Mouse (Mus musculus) CH12.LX (cell line): Measurements from ENCODE around the gene Sema7a. TPM values are rescaled to one million over a fixed set of nuclear protein-coding genes. Genes with fewer than 3 reads are reported as not detected.

Experiments
- DNase-seq: peaks from one replicate; pipeline ENCODE4 v3.0.0-alpha.2; 2013; ENCODE audit errors: extremely low read depth
- H3K27ac ChIP-seq: 2 replicates; pipeline ENCODE4 v1.5.1; 2012; ENCODE audit warnings: low read depth, mild to moderate bottlenecking, control low read depth, moderate library complexity; ENCODE audit not compliant: insufficient read depth
- H3K27me3 ChIP-seq: replicated peaks from 2 replicates; pipeline ENCODE3; 2012; ENCODE audit warnings: inconsistent platforms
- H3K36me3 ChIP-seq, 2 experiments: replicated peaks in 1 of 2; 2 replicates each; pipeline versions ENCODE3 to v1.6.1; 2012; ENCODE audit warnings: inconsistent platforms in 1 of 2, low read length in 1 of 2, mild to moderate bottlenecking in 1 of 2, mixed read lengths in 1 of 2, moderate library complexity in 1 of 2; ENCODE audit not compliant: control insufficient read depth in 1 of 2, insufficient read depth in 1 of 2
- H3K4me1 ChIP-seq, 2 experiments: 2 replicates each; pipeline ENCODE4 v1.6.1; 2012; ENCODE audit warnings: inconsistent platforms in 1 of 2, moderate library complexity in 1 of 2; ENCODE audit not compliant: insufficient read depth in 2 of 2, control insufficient read depth in 1 of 2
- H3K4me2 ChIP-seq: 2 replicates; pipeline ENCODE4 v1.6.1; 2012; ENCODE audit warnings: low read depth, mild to moderate bottlenecking, control low read depth; ENCODE audit not compliant: poor library complexity, insufficient read depth, severe bottlenecking
- H3K4me3 ChIP-seq, 3 experiments: fragments of 150-350 bp in 1 of 3; sonication (generic) in 1 of 3; replicated peaks in 1 of 3; 2 replicates each; pipeline versions ENCODE3 to v1.5.1; 2011 to 2012; ENCODE audit warnings: low read depth in 2 of 3, low read length in 2 of 3, mild to moderate bottlenecking in 2 of 3, moderate library complexity in 2 of 3, control low read depth in 1 of 3, improper control_type of control experiment in 1 of 3, inconsistent platforms in 1 of 3, mixed read lengths in 1 of 3; ENCODE audit not compliant: poor library complexity in 1 of 3
- H3K79me2 ChIP-seq: replicated peaks from 2 replicates; pipeline ENCODE4 v1.6.1; 2012; ENCODE audit warnings: mild to moderate bottlenecking, moderate library complexity; ENCODE audit not compliant: control insufficient read depth, poor library complexity, insufficient read depth, severe bottlenecking; ENCODE audit errors: extremely low read depth
- H3K9ac ChIP-seq: 2 replicates; pipeline ENCODE4 v1.6.1; 2012; ENCODE audit warnings: low read depth, mild to moderate bottlenecking, control low read depth, moderate library complexity; ENCODE audit not compliant: insufficient read depth
- H3K9me3 ChIP-seq: replicated peaks from 2 replicates; pipeline ENCODE3; 2012; ENCODE audit warnings: low read length, inconsistent platforms, mixed read lengths
- BHLHE40 ChIP-seq: IDR thresholded peaks from 2 replicates; pipeline ENCODE4 v1.6.1; 2011; ENCODE audit warnings: mild to moderate bottlenecking, low read depth, low read length, improper control_type of control experiment
- CHD1 ChIP-seq: IDR thresholded peaks from 2 replicates; pipeline ENCODE4 v1.6.1; 2012; ENCODE audit warnings: low read depth, low read length, improper control_type of control experiment, inconsistent platforms
- CHD2 ChIP-seq: IDR thresholded peaks from 2 replicates; pipeline ENCODE4 v1.6.1; 2011; ENCODE audit warnings: low read length, improper control_type of control experiment
- CTCF ChIP-seq, 2 experiments: IDR thresholded peaks in 1 of 2; conservative IDR thresholded peaks in 1 of 2; 2 replicates each; pipeline ENCODE4 v1.5.1; 2011 to 2012; ENCODE audit warnings: low read depth in 2 of 2, low read length in 2 of 2, improper control_type of control experiment in 1 of 2, inconsistent platforms in 1 of 2, mild to moderate bottlenecking in 1 of 2, moderate library complexity in 1 of 2
- E2F4 ChIP-seq: IDR thresholded peaks from 2 replicates; pipeline ENCODE4 v1.6.1; 2011; ENCODE audit warnings: low read depth, low read length, improper control_type of control experiment; ENCODE audit not compliant: insufficient replicate concordance
- ELF1 ChIP-seq: IDR thresholded peaks from 2 replicates; pipeline ENCODE4 v1.6.1; 2014; ENCODE audit warnings: low read depth, mild to moderate bottlenecking, inconsistent platforms, low read length, improper control_type of control experiment
- EP300 ChIP-seq: IDR thresholded peaks from 2 replicates; pipeline ENCODE4 v1.6.1; 2011; ENCODE audit warnings: low read length, improper control_type of control experiment
- ETS1 ChIP-seq: conservative IDR thresholded peaks from 2 replicates; pipeline ENCODE4 v1.6.1; 2012; ENCODE audit warnings: low read depth, mild to moderate bottlenecking, inconsistent platforms, low read length, improper control_type of control experiment, moderate library complexity
- GABPA ChIP-seq: IDR thresholded peaks from 2 replicates; pipeline ENCODE4 v1.6.1; 2012; ENCODE audit warnings: low read depth, low read length, improper control_type of control experiment, inconsistent platforms; ENCODE audit not compliant: insufficient replicate concordance
- HCFC1 ChIP-seq: IDR thresholded peaks from 2 replicates; pipeline ENCODE4 v1.6.1; 2012; ENCODE audit warnings: low read depth, mild to moderate bottlenecking, inconsistent platforms, low read length, improper control_type of control experiment
- IRF4 ChIP-seq: IDR thresholded peaks from 2 replicates; pipeline ENCODE4 v1.6.1; 2014; ENCODE audit warnings: low read depth, mild to moderate bottlenecking, inconsistent platforms, low read length, improper control_type of control experiment
- JUN ChIP-seq: IDR thresholded peaks from 2 replicates; pipeline ENCODE4 v1.6.1; 2011; ENCODE audit warnings: low read depth, mild to moderate bottlenecking, low read length, improper control_type of control experiment, moderate library complexity; ENCODE audit not compliant: insufficient read depth
- JUND ChIP-seq: conservative IDR thresholded peaks from 2 replicates; pipeline ENCODE4 v1.6.1; 2011; ENCODE audit warnings: low read depth, low read length, improper control_type of control experiment
- KAT2A ChIP-seq: IDR thresholded peaks from 2 replicates; pipeline ENCODE4 v1.6.1; 2012; ENCODE audit warnings: low read length, improper control_type of control experiment, inconsistent platforms; ENCODE audit not compliant: insufficient replicate concordance
- MAFK ChIP-seq: IDR thresholded peaks from 2 replicates; pipeline ENCODE4 v1.6.1; 2011; ENCODE audit warnings: low read length, improper control_type of control experiment; ENCODE audit not compliant: insufficient replicate concordance
- MAX ChIP-seq: IDR thresholded peaks from 2 replicates; pipeline ENCODE4 v1.6.1; 2011; ENCODE audit warnings: low read length, improper control_type of control experiment
- MAZ ChIP-seq: IDR thresholded peaks from 2 replicates; pipeline ENCODE4 v1.6.1; 2012; ENCODE audit warnings: low read depth, mild to moderate bottlenecking, inconsistent platforms, low read length, improper control_type of control experiment, moderate library complexity
- MEF2A ChIP-seq: IDR thresholded peaks from 2 replicates; pipeline ENCODE4 v1.6.1; 2014; ENCODE audit warnings: low read depth, mild to moderate bottlenecking, inconsistent platforms, low read length, improper control_type of control experiment, borderline replicate concordance
- MXI1 ChIP-seq: IDR thresholded peaks from 2 replicates; pipeline ENCODE4 v1.6.1; 2011; ENCODE audit warnings: mild to moderate bottlenecking, low read depth, low read length, improper control_type of control experiment
- MYC ChIP-seq: IDR thresholded peaks from 2 replicates; pipeline ENCODE4 v1.6.1; 2011; ENCODE audit warnings: low read depth, mild to moderate bottlenecking, improper control_type of control experiment, low read length
- NELFE ChIP-seq: IDR thresholded peaks from 2 replicates; pipeline ENCODE4 v1.6.1; 2011; ENCODE audit warnings: low read depth, low read length, improper control_type of control experiment
- NRF1 ChIP-seq: IDR thresholded peaks from 2 replicates; pipeline ENCODE4 v1.6.1; 2014; ENCODE audit warnings: low read depth, mild to moderate bottlenecking, inconsistent platforms, low read length, improper control_type of control experiment, moderate library complexity
- PAX5 ChIP-seq: IDR thresholded peaks from 2 replicates; pipeline ENCODE4 v1.6.1; 2012; ENCODE audit warnings: low read length, inconsistent platforms, mixed read lengths
- POLR2A ChIP-seq: IDR thresholded peaks from 2 replicates; pipeline ENCODE4 v1.6.1; 2011; ENCODE audit warnings: low read depth, mild to moderate bottlenecking, improper control_type of control experiment, low read length
- POLR2AphosphoS2 ChIP-seq: IDR thresholded peaks from 2 replicates; pipeline ENCODE4 v1.6.1; 2011; ENCODE audit warnings: low read depth, low read length, improper control_type of control experiment
- RAD21 ChIP-seq: IDR thresholded peaks from 2 replicates; pipeline ENCODE4 v1.6.1; 2011; ENCODE audit warnings: low read depth, mild to moderate bottlenecking, low read length, improper control_type of control experiment, moderate library complexity
- RCOR1 ChIP-seq: conservative IDR thresholded peaks from 2 replicates; pipeline ENCODE4 v1.6.1; 2012; ENCODE audit warnings: low read depth, mild to moderate bottlenecking, inconsistent platforms, low read length, improper control_type of control experiment
- SIN3A ChIP-seq: IDR thresholded peaks from 2 replicates; pipeline ENCODE4 v1.6.1; 2012; ENCODE audit warnings: low read length, improper control_type of control experiment, inconsistent platforms
- SMC3 ChIP-seq: IDR thresholded peaks from 2 replicates; pipeline ENCODE4 v1.6.1; 2011; ENCODE audit warnings: low read depth, low read length, improper control_type of control experiment
- TBP ChIP-seq: conservative IDR thresholded peaks from 2 replicates; pipeline ENCODE4 v1.6.1; 2011; ENCODE audit warnings: low read depth, low read length, improper control_type of control experiment
- TCF12 ChIP-seq: IDR thresholded peaks from 2 replicates; pipeline ENCODE4 v1.6.1; 2014; ENCODE audit warnings: low read depth, mild to moderate bottlenecking, inconsistent platforms, low read length, improper control_type of control experiment
- UBTF ChIP-seq: IDR thresholded peaks from 2 replicates; pipeline ENCODE4 v1.6.1; 2012; ENCODE audit warnings: low read depth, mild to moderate bottlenecking, inconsistent platforms, low read length, improper control_type of control experiment, moderate library complexity
- USF1 ChIP-seq: IDR thresholded peaks from 2 replicates; pipeline ENCODE4 v1.6.1; 2014; ENCODE audit warnings: low read depth, mild to moderate bottlenecking, inconsistent platforms, low read length, improper control_type of control experiment
- USF2 ChIP-seq: conservative IDR thresholded peaks from 2 replicates; pipeline ENCODE4 v1.6.1; 2011; ENCODE audit warnings: low read depth, low read length, improper control_type of control experiment
- ZC3H11A ChIP-seq: IDR thresholded peaks from 2 replicates; pipeline ENCODE4 v1.6.1; 2012; ENCODE audit warnings: low read depth, mild to moderate bottlenecking, inconsistent platforms, low read length, improper control_type of control experiment
- ZKSCAN1 ChIP-seq: IDR thresholded peaks from 2 replicates; pipeline ENCODE4 v1.6.1; 2012; ENCODE audit warnings: low read depth, inconsistent platforms, low read length, improper control_type of control experiment, borderline replicate concordance
- ZMIZ1 ChIP-seq: IDR thresholded peaks from 2 replicates; pipeline ENCODE4 v1.6.1; 2012; ENCODE audit warnings: low read depth, mild to moderate bottlenecking, inconsistent platforms, low read length, improper control_type of control experiment
- ZNF384 ChIP-seq: IDR thresholded peaks from 2 replicates; pipeline ENCODE4 v1.6.1; 2012; ENCODE audit warnings: low read depth, low read length, improper control_type of control experiment, inconsistent platforms
- dilution Hi-C: fragments of 300-500 bp; cut with MboI; formaldehyde crosslinking; loops from 2 replicates; pipeline ENCODE4 v1.14.3; 2020; ENCODE audit warnings: low sequenced_read_pairs; ENCODE audit not compliant: extremely low pct_unique_long_range_greater_than_20kb, extremely low pct_ligation_motif_present
- in situ Hi-C: fragments of 300-500 bp; cut with MboI; formaldehyde crosslinking; loops from 3 replicates; pipeline ENCODE4 v1.14.3; 2019; ENCODE audit warnings: low sequenced_read_pairs, low pct_ligation_motif_present, low pct_unique_long_range_greater_than_20kb, mixed read lengths
- polyA plus RNA-seq: library from polyadenylated mRNA; unstranded; fragments of >175 nt; gene quantifications from 2 replicates; pipeline ENCODE4 v1.2.1, GENCODE M21; 2012; ENCODE audit warnings: low read depth; ENCODE audit not compliant: insufficient read length
- total RNA-seq, 2 experiments: library from RNA; depleted of rRNA; stranded (reverse); fragments of 300-350 nt in 1 of 2; fragments of >200 nt in 1 of 2; gene quantifications; 2 replicates each; pipeline ENCODE4 v1.2.3; 2012 to 2014

Sema7a gene
- total and polyA plus RNA-seq, 3 experiments, result 88.6 to 181 (median 89.4) TPM

GRCm38 (mm10) chr9:57968166-57968771, 28.4 kb downstream of the Sema7a start:
- Histone ChIP-seq H3K9me3 (no peaks in the 10 kb centered on the region), H3K27ac (peak overlapping the region; percentile 99), H3K36me3 (peaks cover 0 to 4% of the 10 kb centered on the region in 2 experiments), H3K4me1 (peaks cover 75 to 98% of the 10 kb centered on the region in 2 experiments), H3K79me2 (no peaks in the 10 kb centered on the region), H3K27me3 (no peaks in the 10 kb centered on the region)
- TF ChIP-seq JUN (peak; percentile 27; the same call in 1 of the 2 replicates), ZNF384 (no peak), HCFC1 (peak; percentile 38; the same call in 1 of the 2 replicates), NELFE (no peak), CHD2 (no peak; the same call in 1 of the 2 replicates), USF2 (no peak), SIN3A (no peak), ZKSCAN1 (no peak), MEF2A (no peak; the same call in 1 of the 2 replicates), IRF4 (0 out of 2 replicates have a peak, but pooled peaks have one; percentile 19), MXI1 (no peak; the same call in 1 of the 2 replicates), MAFK (peak; percentile 67; the same call in 1 of the 2 replicates), ZMIZ1 (0 out of 2 replicates have a peak, but pooled peaks have one; percentile 28), GABPA (no peak), KAT2A (0 out of 2 replicates have a peak, but pooled peaks have one; percentile 17), CHD1 (0 out of 2 replicates have a peak, but pooled peaks have one; percentile 32), POLR2AphosphoS2 (0 out of 2 replicates have a peak, but pooled peaks have one; percentile 46), JUND (peak; percentile 60; the same call in 1 of the 2 replicates), MYC (peak; percentile 67; the same call in 1 of the 2 replicates), ELF1 (peak; percentile 58; the same call in 1 of the 2 replicates), ZC3H11A (no peak), MAZ (peak; percentile 62), USF1 (no peak), POLR2A (no peak; the same call in none of the 2 replicates), BHLHE40 (peak; percentile 88), TBP (no peak), RAD21 (no peak; the same call in 1 of the 2 replicates), TCF12 (0 out of 2 replicates have a peak, but pooled peaks have one; percentile 57), SMC3 (no peak; the same call in 1 of the 2 replicates), MAX (peak; percentile 54; the same call in 1 of the 2 replicates), CTCF (conservative IDR thresholded peaks at IDR 0.05 in 1 of 2, IDR thresholded peaks at IDR 0.05 in 1 of 2; ENCODE audit: low read depth in 2 of 2, low read length in 2 of 2) (no peak), ETS1 (peak; percentile 82), EP300 (peak; percentile 78; the same call in 1 of the 2 replicates), NRF1 (no peak), UBTF (peak; percentile 43), PAX5 (no peak), E2F4 (no peak), RCOR1 (no peak)
- TF ChIP-seq, all 38 proteins: peak for 18
- dilution Hi-C loops, result no loop called here
- no peak for DNase-seq
- Histone ChIP-seq H3K9ac (peak overlapping the region; percentile 77), H3K4me2 (peak overlapping the region; percentile 40), H3K4me3 (peak overlapping the region in 2 of 3 experiments; percentile 23 to 33)
- in situ Hi-C loops, result no loop called here
